Mouse (Mus musculus): ENCODE measurements around the gene Med13l.

DNA sequence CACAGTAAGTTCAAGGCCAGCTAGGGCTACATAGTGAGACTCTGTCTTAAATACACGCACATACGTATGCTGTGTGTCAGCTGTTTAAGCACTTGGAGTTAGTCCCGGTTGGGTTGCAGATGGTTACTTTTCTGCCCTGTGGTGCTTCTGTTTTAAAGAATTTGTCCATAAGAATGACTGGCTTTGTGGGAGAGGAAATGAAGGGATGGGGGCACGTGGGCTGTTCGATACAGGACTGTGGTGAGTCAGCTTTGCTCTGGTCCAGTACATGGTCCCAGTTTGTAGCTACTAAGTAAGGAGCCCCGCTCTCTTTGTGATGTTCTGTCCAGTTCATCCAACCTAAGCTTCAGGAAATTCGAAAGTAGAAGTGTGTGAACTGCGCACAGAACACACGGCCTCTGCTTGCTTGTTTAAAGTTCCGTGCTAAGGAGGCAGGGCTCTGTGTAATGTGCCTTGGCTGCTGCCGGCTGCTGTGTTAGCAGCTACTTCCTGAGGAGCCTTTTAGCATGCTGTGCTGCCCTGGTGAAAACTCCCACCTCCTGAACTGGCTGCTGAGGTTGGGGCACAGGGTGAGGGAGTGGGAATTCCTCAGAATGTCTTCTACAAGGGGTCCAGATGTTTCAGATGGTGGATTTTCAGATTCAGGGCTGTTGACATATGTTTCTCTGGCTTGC lies 31.5 kb downstream of the Med13l start:
- TF ChIP-seq POLR2A (IDR thresholded peaks at IDR 0.05; ENCODE audit: low read depth, low read length) = no peak
- TF ChIP-seq CTCF (IDR thresholded peaks at IDR 0.05; ENCODE audit: extremely low read depth, insufficient read depth, insufficient read length, insufficient replicate concordance) = no peak

All from spleen, adult 2 months (tissue).